Mouse (Mus musculus) left cerebral cortex, postnatal 10 days (tissue): Measurements from ENCODE around the gene Anp32e. TPM values are rescaled to one million over a fixed set of nuclear protein-coding genes. Genes with fewer than 3 reads are reported as not detected.

Experiments used
- DNase-seq, 2 experiments: peaks; one replicate each; pipeline ENCODE4 v3.0.0; 2021 to 2022; ENCODE audit warnings: low spot score in 2 of 2, mixed read lengths in 1 of 2; ENCODE audit errors: extremely low spot score in 1 of 2
- intact Hi-C: fragments of 180-260 bp; cut with DNase I; formaldehyde crosslinking; loops from one replicate; pipeline ENCODE4 v1.15.1; 2025
- total RNA-seq, 2 experiments: library from RNA; stranded (reverse); gene quantifications; 2 replicates each; pipeline ENCODE4 v1.2.3; 2021

Gene Anp32e
- total RNA-seq, 2 experiments from 2014 or later: 104 to 106 TPM

DNA sequence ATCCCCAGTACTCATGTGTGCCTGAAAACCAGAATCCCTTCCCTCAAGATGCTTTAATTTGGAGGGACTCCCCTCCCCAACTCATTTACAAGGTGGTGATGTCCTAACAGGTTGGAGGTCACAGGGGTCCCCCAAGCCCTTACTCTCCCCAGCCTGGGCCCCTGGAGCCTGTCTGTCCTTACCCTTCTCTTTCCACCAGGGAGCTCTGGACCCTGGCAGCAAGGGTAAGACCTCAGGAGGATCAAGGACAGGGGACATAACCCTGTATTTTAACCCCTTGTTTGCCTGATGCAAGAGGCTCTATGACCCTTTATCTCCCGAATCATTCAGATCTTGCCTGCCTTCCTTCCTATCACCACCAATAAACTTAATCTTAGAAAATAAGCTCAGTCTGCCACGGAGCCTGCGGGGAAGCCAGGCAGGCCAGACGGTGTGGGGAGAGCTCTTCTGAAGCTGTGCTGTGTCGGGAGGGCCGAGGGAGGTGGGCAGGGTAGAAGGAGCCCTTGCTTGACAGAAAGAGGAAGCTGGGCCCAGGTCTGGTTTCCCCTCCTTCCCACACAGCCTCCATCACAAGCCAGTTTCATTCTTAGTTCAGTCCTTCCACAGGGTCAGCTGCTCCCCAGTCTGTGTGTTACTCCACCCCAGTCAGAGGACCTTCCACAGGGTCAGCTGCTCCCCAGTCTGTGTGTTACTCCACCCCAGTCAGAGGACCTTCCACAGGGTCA lies 58.5 kb downstream of the Anp32e start:
- peak in 1 of 2 experiments; percentile 55 for DNase-seq
- intact Hi-C loops: no loop called here

- intact Hi-C loops: no loop called here
- DNase-seq: no peak
Measured at GRCm38 (mm10) chr3:95988138-95988537, 59.1 kb downstream of the Anp32e start.

DNA sequence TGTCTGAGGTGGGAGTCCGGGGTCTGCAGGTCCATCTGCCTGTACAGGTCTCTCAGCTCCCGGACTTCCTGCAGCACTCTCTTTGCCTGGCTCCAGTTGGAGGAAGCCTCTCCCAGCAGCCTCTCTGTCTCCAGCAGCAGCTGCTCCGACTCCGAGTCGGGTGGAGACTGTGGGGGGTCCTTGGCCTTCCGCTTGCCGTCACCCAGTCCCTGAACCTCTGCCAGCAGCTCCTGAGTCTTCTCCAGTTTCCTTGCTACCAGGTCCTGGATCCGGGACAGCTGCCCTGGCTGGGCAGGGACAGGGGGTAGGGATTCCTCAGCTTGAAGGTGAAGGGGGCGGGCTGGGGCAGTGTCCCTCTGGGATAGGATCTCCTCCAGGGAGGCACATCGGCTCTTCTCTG lies 59.9 kb downstream of the Anp32e start:
- DNase-seq: peak in 1 of 2 experiments; percentile 87
- intact Hi-C loops: no loop called here

GRCm38 (mm10) chr3:95990413-95990941 lies 61.4 kb downstream of the Anp32e start:
- intact Hi-C loops: no loop called here
- no peak for DNase-seq

DNA sequence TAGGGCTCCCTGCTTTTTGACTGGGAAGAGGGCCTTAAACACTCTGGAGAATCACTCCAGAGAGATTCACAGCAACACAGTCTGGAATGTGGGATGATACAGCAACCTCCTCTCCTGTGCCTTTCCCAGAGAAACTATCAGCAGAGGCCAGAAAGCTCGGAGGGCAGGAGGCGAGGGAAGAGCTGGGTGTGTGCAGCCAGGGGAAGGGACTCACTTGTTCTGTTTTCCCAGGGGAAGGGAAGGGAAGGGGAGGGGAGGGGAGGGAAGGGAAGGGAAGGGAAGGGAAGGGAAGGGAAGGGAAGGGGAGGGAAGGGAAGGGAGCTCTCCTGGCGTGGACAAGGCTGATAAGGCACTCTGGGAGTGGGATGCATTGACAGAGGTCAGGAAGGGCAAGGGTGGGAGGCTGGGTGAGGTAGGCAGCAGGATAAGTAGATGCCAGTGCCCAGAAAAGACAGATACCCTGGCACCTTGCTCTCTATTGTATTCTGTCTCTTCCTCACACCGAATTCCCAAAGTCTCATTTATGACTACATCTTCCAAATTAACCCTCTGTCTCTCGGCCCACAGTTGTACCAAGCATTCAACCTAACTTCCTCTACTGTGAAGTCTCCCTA lies 64.1 kb downstream of the Anp32e start:
- intact Hi-C loops: no loop called here
- no peak for DNase-seq

DNA sequence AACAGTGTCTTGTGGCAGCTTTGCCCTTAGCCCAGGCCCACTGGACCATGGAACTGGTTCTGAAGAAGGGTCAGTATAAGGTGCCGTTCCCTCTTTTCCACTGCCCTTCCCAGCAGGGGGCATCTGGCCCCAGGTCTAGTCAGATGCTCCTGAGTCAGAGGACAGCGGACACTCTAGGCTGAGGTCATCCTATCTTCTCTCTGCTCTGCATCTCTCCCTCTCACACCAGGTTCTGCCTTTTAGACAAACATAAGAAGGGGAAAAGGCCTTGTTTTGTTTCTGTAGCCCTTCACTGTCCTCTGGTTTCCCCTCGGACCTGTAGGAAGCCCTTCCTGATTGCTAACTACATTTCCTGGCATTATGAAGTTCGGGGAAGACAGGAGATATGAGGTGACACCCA lies 64.8 kb downstream of the Anp32e start:
- intact Hi-C loops: no loop called here
- DNase-seq: no peak

DNA sequence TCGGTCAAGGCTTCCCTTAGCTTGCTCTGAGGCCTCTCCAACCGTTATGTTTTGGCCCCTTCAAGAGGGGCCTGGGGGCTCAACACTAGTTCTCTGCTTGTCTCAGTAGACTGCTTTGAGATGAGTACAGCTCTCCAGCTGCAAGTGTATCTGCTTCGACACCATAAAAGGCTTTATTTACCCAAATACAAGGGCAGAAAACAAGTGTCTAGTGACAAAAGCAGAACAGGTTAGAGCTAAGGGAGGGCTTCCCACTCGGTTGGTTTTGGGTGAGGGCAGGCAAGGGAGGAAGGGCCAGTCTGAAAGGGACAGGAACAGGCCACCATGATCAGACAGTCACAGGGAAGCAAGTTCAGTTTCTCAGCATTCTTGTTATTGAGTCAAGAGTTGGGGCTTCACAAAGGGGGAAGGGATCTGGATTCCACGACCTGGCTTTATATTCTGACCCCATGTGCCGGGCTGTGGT lies 65.4 kb downstream of the Anp32e start:
- DNase-seq: no peak
- intact Hi-C loops: no loop called here

DNA sequence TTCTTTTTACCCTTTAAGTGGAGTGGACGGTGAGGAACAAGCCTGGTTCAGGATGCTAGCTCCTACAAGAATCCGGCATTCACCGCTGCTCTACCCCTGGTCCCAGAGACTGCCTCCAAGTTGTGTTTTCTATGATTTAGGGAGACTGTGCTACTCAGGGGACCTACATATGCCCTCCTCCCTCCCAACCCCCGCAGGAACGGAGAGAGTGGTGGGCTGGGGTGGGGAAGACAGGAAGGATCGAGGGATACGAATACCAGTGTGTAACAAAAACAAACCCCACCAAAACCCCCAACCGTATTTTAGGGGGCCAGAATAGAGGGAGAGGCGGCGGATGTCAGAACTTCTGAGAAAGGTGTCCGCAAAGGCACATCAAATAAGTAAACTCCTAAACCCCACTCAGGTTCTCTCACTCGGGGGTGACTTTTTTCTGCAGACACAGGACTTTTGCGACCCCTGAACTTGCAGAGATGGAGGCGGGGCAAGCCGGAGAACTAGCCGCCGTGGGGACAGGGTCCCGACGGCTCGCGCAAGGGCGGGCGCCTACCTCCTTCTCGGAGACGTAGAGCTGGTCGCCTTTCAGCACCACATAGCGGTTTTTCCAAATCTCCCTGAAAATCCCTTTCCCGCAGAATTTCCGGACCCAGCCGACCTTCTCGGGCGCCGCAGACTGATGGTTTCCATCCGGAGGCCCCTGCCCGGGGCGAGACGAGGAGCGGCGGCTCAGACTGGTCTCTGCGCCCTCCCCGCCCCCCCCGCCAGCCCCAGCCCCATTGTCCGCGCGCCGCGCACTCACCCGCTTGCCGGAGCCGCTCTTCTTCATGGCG lies 66.1 kb downstream of the Anp32e start:
- intact Hi-C loops: no loop called here
- peak in 1 of 2 experiments; percentile 67 for DNase-seq

- intact Hi-C loops: no loop called here
- peak in 1 of 2 experiments; percentile 85 for DNase-seq
Measured at GRCm38 (mm10) chr3:95995802-95996428, 66.9 kb downstream of the Anp32e start, which contains the start of gene Plekho1. TSS of gene Plekho1 (minus strand) at chr3:95996001.

DNA sequence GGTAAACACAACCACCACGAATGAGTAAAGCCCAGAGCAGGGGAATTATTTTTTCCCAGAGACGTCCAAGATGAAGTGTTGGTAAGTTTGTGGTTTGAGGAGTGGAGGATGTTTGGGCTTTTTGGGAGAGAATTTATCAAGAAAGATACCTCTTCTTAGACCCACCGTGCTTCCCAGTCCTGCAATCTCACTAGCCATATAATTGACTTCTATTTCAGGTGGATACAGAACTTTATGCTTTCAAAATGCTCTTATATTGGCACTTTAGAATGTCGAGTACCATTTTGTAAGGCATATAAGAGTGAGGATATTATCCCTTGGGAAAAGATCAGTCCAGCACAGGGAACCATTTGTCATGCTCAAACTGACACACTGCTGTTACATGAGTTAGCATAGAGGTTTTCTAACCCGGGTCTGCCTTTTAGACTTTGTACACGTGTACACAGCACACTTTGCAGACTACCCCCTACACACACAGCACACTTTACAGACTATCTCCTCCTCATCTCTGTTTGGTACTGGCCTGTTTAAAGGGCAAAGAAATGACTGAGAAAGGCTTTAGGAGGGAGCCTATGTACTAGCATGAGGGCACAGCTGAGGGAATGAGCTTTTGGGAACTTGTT lies 67.5 kb downstream of the Anp32e start:
- intact Hi-C loops: no loop called here
- DNase-seq: peak in 1 of 2 experiments; percentile 4

Other genes starting within 250 kb of the Anp32e start
- 1 to 10 TPM in 1 of 2 experiments, under 1 TPM in 1; 0.73 to 1.3 TPM for gene Adamtsl4, start 241.3 kb upstream of the Anp32e start, total RNA-seq
- 10 to 100 TPM in 1 of 2 experiments, 1 to 10 TPM in 1; 6.6 to 12.9 TPM for gene Ecm1, start 189.7 kb upstream of the Anp32e start, total RNA-seq
- gene Tars2, start 169.0 kb upstream of the Anp32e start, total RNA-seq: 10 to 100 TPM; 38.0 to 38.7 TPM
- 10 to 100 TPM; 56.3 to 62.3 TPM for gene Rprd2, start 110.4 kb upstream of the Anp32e start, total RNA-seq
- gene Prpf3, start 73.4 kb upstream of the Anp32e start, total RNA-seq: 10 to 100 TPM; 24.4 to 27.8 TPM
- gene Mrps21, start 57.7 kb upstream of the Anp32e start, total RNA-seq: 100 to 1,000 TPM; 120 to 127 TPM
- 10 to 100 TPM in 1 of 2 experiments, 1 to 10 TPM in 1; 9.4 to 11.4 TPM for gene Ciart, start 47.0 kb upstream of the Anp32e start, total RNA-seq
- gene BC028528, start 37.2 kb upstream of the Anp32e start, total RNA-seq: 1 to 10 TPM; 8.1 to 9.1 TPM
- gene Aph1a, start 35.3 kb upstream of the Anp32e start, total RNA-seq: 10 to 100 TPM; 88.4 to 92.6 TPM
- gene Car14, start 24.6 kb upstream of the Anp32e start, total RNA-seq: 1 to 10 TPM; 1.7 to 3.2 TPM
- 10 to 100 TPM; 56.2 to 56.3 TPM for gene Plekho1, start 66.8 kb downstream of the Anp32e start, total RNA-seq
- 10 to 100 TPM; 41.2 to 46.4 TPM for gene Vps45, start 129.2 kb downstream of the Anp32e start, total RNA-seq
- 10 to 100 TPM; 13.4 to 17.6 TPM for gene Otud7b, start 175.3 kb downstream of the Anp32e start, total RNA-seq
- 1 to 10 TPM; 5.3 to 6.7 TPM for gene Mtmr11, start 232.8 kb downstream of the Anp32e start, total RNA-seq
- 10 to 100 TPM; 45.5 to 47.2 TPM for gene Sf3b4, start 243.1 kb downstream of the Anp32e start, total RNA-seq